ENCODE assay signal across 8 mouse cellular contexts in genomic region chr2:26646643-26647293, GRCm38 (mm10). TPM values are rescaled to one million over a fixed set of nuclear protein-coding genes. Genes with fewer than 3 reads are reported as not detected.
A peak's percentile ranks its signal among the peaks of the same experiment; 100 is the strongest.
DNase-seq lines count a peak whose midpoint lies in the region; TF ChIP-seq lines count a peak whose summit lies in the region.

No protein-coding gene starts in this region.

- no peaks in the 10 kb centered on the region for H3K36me3 ChIP-seq in hindbrain, embryonic 10.5 days

- peak; percentile 100 for TF ChIP-seq CTCF in cerebellum, adult 2 months (IDR thresholded peaks at IDR 0.05; ENCODE audit: borderline replicate concordance, insufficient read depth, low read depth, low read length)

- H3K27me3 ChIP-seq in cerebellum, adult 2 months (ENCODE audit: control insufficient read depth, insufficient read depth, low read length) = no peaks in the 10 kb centered on the region
- H3K27me3 ChIP-seq in hindbrain, embryonic 10.5 days (ENCODE audit: insufficient read depth, poor library complexity, severe bottlenecking) = no peaks in the 10 kb centered on the region

- no peak overlapping the region for H3K4me3 ChIP-seq in cerebellum, adult 2 months (replicated peaks; ENCODE audit: insufficient read depth, low read depth, low read length)
- H3K4me3 ChIP-seq in hindbrain, embryonic 10.5 days = peak overlapping the region; percentile 20; the same call in 1 of the 2 replicates

- peak; percentile 92 for DNase-seq in NIH3T3 (ENCODE audit: low read depth)
- DNase-seq in cerebellum, adult 2 months = peak; percentile 66 to 71
- peak; percentile 93 for DNase-seq in forelimb bud, embryonic 11.5 days (ENCODE audit: low read depth, low spot score)
- peak; percentile 91 for DNase-seq in hindbrain, embryonic 10.5 days (ENCODE audit: low spot score)
- peak; percentile 69 for DNase-seq in layer of hippocampus, adult 9-10 months (ENCODE audit: low spot score)
- DNase-seq in lung, postnatal 14 days = peak; percentile 80
- DNase-seq in retina, postnatal 1 day = peak; percentile 93
- DNase-seq in thymus, postnatal 4 days = peak; percentile 82

- H3K9me3 ChIP-seq in hindbrain, embryonic 10.5 days = no peaks in the 10 kb centered on the region

- no peak for TF ChIP-seq POLR2A in cerebellum, adult 2 months (IDR thresholded peaks at IDR 0.05; ENCODE audit: borderline replicate concordance, insufficient read depth, low read length)

- no peaks in the 10 kb centered on the region for H3K4me1 ChIP-seq in cerebellum, adult 2 months (ENCODE audit: control insufficient read depth, insufficient read depth, low read length)
- H3K4me1 ChIP-seq in hindbrain, embryonic 10.5 days (replicated peaks) = peaks cover 2% of the 10 kb centered on the region; the same call in 1 of the 2 replicates

- WGBS in cerebellum, adult 2 months = 9% methylated on average over 3 of the region's 3 CpGs
- 33% methylated on average over 3 of the region's 3 CpGs for WGBS in hindbrain, embryonic 10.5 days

- H3K27ac ChIP-seq in cerebellum, adult 2 months (ENCODE audit: insufficient read depth, low read length) = no peak overlapping the region
- no peak overlapping the region for H3K27ac ChIP-seq in hindbrain, embryonic 10.5 days

RNA-seq across cellular contexts. Expression of gene Fam69b, which starts 18.5 kb away (rescaled TPM):
- 147 and 155 TPM in 2 replicates for polyA plus RNA-seq in cerebellum, adult 2 months (2012; rRNA removed)
- polyA plus RNA-seq in hindbrain, embryonic 10.5 days (2016; fragmentation: Nextera tagmentation; extraction: Ambion mirVana) = 32.8 and 48.5 TPM in 2 replicates

RNA-seq across cellular contexts. Expression of gene Lcn4, which starts 24.3 kb away (rescaled TPM):
- polyA plus RNA-seq in cerebellum, adult 2 months (2012; rRNA removed) = not detected in 2 replicates
- not detected in 2 replicates for polyA plus RNA-seq in hindbrain, embryonic 10.5 days (2016; fragmentation: Nextera tagmentation; extraction: Ambion mirVana)

RNA-seq across cellular contexts. Expression of gene Agpat2, which starts 42.6 kb away (rescaled TPM):
- 2.1 and 2.6 TPM in 2 replicates for polyA plus RNA-seq in cerebellum, adult 2 months (2012; rRNA removed)
- polyA plus RNA-seq in hindbrain, embryonic 10.5 days (2016; fragmentation: Nextera tagmentation; extraction: Ambion mirVana) = 12.3 and 13.5 TPM in 2 replicates
